Mouse (Mus musculus): ENCODE data around the gene Higd2a. TPM values are rescaled to one million over a fixed set of nuclear protein-coding genes. Genes with fewer than 3 reads are reported as not detected.

Gene Higd2a
- polyA plus RNA-seq, 1 experiment = 291 TPM

DNA sequence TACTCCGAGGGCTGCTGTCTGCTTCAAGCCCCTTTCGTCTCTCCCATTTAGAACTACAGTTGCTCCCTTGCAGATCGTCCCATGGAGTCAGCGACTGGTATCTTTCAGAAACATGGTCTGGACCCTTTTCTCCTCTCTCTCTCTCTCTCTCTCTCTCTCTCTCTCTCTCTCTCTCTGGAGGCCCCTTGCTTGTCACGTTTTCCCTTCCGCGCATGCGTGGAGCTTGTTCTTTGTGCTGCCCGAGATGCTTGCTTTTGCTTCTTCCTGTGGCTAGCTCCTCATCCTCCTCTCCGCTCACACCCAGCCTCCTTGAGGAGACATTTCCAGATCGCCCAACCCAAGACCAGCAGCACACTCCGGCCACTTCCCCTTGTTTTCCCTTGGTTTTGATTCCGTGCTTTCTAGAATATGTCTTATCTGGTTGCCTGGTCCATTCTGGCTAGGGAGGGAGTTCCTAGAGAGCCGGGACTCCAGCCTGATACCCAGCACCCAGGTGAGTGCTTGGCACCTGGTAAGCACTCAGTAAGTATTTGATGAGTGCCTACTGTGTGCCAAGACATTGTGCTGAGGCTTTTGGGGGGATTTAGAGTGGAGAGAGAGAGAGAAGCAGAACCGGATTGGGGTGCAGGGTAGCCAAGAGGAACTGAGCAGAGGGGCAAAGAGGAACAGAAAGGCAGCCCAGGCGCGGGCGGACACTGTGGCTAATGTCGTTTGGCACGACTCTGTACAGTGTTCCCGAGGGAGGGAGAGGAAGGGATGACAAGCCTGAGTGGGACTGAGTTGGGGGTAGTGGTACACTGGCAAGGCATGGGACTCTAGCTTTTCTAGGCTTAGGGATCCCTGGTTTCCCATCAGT, 12.1 kb upstream of the Higd2a start:
- DNase-seq (ENCODE audit: low read depth, low spot score) = no peak
- 84% methylated on average over 21 of the region's 21 CpGs for WGBS

DNA sequence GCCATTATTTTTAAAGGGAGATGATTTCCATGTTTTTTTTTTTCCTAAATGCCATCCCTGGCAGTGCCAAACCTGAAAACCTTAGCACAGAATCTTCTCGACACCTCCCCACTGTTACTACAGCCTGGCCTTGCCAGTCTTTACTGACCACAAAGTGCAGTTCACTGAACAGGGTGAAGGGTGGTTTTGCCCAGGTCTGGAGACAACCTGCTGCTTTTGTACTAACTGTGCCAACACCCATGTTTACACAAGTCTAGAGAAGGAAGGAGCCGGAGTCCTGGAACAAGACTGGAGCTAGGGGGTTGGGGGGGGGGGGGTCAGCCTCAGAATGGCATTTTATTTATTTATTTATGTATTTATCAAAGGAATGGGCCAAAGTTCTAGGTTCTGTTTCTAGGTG, 8.6 kb upstream of the Higd2a start:
- 22% methylated on average over 2 of the region's 2 CpGs for WGBS
- no peak for DNase-seq (ENCODE audit: low read depth, low spot score)

DNA sequence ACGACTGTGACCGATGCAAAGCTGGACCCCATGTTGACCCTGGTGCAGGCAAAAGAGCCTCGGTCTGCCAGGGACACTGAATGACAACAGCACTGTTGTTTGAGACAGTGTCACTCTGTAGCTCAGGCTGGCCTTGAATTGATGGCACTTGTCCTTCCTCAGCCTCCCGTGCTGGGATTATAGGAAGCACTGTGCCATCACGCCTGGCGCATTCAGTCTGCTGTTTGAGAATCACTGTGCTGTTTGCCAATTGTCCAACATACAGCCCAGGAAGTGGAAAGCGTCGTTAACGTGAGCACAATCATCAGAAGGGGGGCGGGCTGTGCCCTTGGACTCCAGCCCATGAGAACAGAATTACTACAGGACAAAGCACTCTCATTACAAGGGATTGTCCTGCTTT, 7.9 kb upstream of the Higd2a start:
- no peak for DNase-seq (ENCODE audit: low read depth, low spot score)
- 33% methylated on average over 10 of the region's 10 CpGs for WGBS

DNA sequence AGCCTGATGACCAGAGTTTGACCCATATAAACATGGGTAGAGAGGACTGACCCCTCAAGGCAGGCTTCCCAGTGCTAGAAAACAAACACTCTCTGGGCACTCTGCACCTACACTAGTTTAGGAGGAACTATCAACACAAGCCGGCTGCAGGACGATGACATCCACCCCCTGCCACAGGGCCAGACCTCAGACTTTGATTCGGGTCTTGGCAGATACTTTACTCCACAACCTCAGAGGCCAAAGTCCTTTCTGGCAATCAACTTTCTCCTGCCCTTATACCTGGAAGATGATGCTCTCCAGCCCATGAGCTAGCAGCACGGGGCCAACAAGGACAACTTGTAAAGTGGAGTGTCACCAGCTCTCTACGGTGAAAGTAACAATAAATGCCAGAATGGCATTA, 7.1 kb upstream of the Higd2a start:
- DNase-seq (ENCODE audit: low read depth, low spot score) = no peak
- 33% methylated on average over 5 of the region's 5 CpGs for WGBS

DNA sequence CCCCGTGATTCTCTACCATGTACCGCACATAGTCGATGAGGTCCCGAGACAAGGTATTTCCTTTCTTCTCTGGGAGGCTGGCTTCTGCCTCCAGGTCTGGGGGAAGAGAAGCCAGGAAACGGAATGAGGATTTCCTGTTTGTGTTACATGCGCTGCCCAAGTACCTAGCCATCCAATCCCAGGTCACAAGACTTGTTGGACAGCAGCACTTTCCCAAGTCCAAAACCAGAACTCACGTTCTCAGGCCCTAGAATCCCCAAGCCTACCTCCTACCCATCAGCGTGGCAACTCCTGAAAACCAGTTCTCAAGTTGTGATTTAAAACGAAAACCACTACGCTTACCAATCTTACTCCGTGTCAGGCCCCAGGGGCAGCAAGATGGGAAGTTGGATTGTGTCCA, 4.2 kb upstream of the Higd2a start:
- no peak for DNase-seq (ENCODE audit: low read depth, low spot score)
- 90% methylated on average over 11 of the region's 11 CpGs for WGBS

DNA sequence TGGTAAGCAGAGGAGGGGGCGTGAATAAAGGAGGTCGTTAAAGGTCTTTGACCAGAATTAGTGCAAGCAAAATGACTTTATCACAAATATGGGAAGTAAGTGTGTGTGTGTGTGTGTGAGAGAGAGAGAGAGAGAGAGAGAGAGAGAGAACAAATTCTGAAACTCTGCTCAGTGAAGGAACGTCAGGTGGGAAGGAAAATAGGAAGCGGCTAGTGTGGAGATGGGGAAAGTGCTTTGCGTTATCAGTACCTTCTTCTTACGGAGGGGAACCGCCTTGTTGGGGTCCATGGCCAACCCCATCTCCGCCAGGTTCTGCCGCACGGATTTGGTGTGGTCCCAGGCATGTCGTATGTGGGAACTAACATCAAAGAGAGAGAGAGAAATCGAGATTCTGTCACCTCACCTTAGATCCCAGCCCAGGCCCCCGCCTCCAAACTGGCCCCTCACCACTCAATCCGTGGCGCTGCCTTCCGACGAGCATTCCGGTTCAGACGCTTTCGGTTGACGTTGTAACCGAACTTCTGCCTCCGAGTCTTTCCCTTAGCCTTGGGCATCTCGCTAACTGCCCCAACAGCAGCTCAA, 502 bp upstream of the Higd2a start:
- under 1% methylated on average over 24 of the region's 24 CpGs for WGBS
- DNase-seq (ENCODE audit: low read depth, low spot score) = no peak

DNA sequence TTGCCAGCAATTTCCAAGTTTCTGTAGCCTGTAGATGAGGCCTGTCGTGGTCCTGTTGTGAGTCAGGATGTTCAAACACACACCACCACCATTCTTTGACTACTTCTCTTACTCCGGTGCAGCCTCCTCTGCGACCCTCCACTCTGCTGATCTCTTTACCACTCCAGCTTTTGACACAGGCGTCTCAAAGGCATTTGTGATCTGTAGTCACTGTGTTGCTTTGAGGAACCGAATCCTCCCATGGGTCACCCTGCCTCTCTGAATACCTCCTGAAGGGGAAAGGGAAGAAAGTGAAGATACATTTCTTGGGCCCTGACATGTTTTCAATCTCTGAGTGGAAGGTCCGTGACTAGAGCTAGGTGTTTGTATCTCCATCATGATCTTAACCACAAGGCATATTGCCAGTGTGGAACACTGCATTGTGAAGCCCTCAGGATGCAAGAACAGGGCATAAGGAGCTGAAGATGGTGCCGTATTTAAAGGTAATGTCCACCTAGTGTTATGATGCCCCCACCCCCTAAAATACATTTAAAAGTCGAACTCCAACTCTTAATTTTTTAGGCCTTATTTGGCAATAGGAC, 1.9 kb downstream of the Higd2a start:
- WGBS = 81% methylated on average over 8 of the region's 8 CpGs
- no peak for DNase-seq (ENCODE audit: low read depth, low spot score)

DNA sequence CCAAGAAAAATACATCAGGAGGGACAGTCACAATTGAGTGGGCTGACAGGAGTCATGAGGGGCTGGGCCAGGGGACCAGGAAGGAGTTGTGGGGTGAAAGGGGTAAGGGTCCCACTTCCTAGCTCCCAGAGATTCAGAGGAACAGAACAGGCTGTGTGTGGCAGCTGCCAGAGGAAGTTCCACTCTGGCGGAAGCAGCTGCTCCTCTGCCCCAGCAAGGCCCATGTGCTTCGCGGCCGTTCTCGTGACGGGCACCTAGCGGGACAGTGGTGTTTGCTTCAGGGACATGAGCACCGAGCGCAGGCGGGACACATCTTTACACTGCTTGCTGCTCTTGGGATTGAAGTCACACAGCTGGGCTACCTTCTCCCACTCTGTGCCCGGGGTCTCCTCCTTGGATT, 3.6 kb downstream of the Higd2a start:
- DNase-seq (ENCODE audit: low read depth, low spot score) = no peak
- WGBS = 85% methylated on average over 11 of the region's 11 CpGs

DNA sequence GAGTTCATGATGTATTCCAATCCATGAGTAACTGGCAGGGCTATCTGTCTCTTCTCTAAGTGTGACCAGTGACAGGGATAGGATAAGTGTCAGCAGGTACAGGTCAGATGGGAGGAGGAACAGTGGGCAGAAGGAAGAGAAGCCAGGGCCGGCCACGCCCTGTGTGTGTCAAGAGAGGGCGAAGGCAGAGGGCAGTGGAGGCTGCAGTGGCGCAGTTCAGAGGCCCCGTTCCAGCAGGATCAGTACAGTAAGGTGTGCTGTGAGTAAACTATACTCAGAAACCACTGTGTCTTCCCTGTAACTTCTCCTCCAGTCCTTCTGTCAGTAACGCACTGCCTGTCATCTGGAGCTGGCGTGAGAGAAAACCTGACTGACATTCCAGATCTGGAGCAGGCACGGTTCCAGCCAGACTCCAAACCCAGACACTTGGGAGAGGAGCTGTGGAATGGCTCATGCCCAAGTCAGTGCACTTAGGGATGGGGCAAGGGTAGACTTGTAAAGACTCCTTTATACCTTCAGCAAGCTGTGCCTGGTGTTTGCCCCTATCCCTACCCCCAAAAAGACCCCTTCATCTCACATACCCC, 6.2 kb downstream of the Higd2a start:
- DNase-seq (ENCODE audit: low read depth, low spot score) = no peak
- WGBS = 40% methylated on average over 8 of the region's 8 CpGs

DNA sequence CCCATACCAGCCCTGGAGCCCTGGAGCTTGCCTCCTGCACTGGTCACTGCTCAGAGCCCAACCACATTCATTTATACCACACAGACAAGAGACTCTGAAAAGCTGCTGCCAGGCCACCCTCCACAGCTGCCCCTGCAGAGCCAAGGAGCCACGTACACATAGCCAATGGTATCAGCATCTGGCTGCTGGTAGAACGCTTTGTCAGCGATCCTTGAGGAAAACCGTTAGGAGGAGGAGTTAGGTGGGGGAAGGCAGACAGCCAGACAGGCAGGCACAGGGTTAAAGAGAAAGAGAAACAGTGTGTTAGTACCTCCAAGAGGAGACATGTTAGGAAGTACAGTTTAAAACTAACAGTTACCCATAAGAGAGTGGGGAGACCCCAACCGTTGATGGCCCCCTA, 6.9 kb downstream of the Higd2a start:
- no peak for DNase-seq (ENCODE audit: low read depth, low spot score)
- 60% methylated on average over 5 of the region's 5 CpGs for WGBS

DNA sequence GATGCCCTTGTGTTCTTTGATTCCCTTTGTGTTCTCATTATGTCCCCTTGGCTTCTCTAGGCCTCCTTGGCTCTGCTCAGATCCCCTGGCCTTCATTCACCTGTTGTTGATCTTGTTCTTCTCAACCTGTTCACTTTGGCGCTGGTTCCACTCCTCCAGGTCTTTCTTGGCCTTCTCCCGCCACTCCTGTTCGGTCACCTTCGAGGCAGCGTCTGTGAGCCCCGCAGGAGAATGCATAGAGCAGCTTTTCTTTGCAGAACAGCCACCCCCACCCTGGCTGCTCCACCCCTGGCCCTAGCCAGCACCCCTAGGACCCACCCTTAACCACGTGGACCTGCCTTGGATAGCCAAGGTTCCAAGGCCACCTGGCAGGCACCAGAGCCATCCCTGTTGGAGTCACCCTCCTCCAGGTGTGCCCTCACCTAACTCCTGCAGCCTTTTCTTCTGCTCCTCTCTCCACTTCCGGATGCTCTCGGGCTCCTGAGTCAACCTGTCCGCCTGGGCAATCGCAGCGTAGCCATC, 8.7 kb downstream of the Higd2a start:
- WGBS = 25% methylated on average over 12 of the region's 12 CpGs
- DNase-seq (ENCODE audit: low read depth, low spot score) = no peak

DNA sequence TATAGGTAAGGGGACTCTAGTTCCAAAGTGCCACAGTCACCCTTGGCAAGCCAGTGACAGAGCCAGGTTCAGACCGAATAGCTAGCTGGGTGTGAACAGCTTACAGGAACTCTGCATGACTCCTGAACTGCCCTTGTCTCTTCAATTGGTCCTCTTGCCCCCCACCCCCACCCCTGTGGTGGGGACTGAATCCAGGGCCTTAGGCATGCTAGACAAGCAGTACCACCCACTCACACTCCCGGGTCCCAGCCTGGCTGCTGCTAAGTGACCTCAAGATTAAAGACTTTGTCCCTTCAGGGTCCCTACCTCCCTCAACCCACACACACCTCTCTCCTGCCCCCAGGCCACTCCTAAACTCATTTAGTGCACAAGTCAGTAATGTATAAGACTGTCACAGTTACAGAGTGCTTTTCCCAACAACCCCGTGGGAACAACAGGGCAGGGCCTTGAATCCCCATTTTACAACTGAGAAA, 12.7 kb downstream of the Higd2a start:
- no peak for DNase-seq (ENCODE audit: low read depth, low spot score)
- 17% methylated on average over 3 of the region's 3 CpGs for WGBS

DNA sequence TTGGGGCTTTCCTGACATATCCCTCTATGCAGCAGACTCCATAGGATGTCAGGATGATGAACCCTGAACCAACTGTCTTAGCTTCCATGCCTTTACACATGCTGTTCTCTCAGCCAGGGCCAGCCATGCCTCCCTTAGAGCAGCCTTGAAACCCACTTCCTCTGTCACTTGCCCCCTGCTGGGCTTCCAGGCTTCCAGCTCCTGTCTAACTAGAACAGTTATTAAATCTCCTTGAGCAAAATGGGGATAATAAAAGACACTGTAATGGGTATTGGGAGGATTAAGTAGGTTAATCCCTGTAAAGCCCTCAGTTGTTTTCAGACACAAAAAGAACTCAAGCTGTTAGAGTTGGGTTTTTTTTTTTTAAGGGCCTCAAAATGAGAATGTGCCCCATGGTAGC, 13.5 kb downstream of the Higd2a start:
- no peak for DNase-seq (ENCODE audit: low read depth, low spot score)

DNA sequence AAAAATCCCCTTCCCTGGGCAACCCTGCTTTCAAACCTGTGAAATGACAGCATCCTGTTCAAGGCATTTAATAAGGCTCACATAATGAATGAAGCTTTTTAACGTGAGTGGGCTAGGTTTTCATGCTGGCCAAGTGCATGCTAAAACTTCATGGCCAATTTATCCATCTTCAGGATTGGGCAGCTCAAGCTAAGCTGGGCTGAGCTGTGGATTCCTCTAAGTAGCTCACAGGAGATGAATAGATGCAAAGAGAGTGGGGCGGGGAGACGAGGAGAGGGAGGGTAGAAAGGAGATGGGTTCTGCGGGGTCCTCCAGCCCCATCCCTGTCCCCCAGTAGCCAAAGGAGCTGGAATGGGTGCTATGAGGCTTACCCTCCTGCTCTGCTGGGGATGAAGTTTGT, 14.2 kb downstream of the Higd2a start:
- WGBS = 75% methylated on average over 4 of the region's 4 CpGs
- no peak for DNase-seq (ENCODE audit: low read depth, low spot score)

DNA sequence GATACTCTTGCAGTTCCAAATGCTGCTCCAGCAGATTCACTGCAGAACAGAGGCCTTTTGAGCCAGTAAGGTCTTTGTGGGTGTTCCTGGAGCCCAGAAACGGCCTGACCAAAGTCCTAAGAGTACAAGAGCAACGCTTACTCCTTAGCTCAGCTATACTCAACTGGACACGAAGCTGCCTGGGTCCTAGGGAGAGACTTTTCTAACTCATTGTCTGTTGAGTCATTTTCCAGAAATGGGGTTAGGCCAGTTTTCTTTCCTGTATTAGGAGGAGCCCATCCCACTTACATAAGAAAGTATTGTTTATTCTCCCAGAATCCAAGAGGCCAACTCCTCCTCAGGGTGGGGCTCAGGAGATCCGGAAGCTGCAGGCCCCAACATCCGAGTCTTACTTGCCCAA, 15.4 kb downstream of the Higd2a start:
- 28% methylated on average over 5 of the region's 5 CpGs for WGBS
- DNase-seq (ENCODE audit: low read depth, low spot score) = no peak

DNA sequence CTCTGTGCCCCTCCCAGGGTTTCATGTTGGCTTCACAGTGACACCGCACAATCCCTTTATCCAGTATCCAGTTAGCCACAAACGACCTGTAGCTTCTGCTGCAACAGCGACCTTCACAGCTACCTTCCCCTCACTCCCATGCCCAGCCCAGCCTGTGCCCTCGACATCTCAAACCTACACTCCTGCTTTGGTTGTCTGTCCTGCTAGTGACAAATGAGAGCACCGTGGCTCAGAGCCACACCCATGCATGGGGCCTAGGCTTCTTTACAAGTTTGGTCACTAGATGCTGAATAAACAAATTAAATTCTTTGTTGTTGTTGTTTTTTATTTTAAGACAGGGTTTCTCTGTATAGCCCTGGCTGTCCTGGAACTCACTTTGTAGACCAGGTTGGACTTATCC, 17.2 kb downstream of the Higd2a start:
- WGBS = 46% methylated on average over 5 of the region's 5 CpGs
- DNase-seq (ENCODE audit: low read depth, low spot score) = no peak

DNA sequence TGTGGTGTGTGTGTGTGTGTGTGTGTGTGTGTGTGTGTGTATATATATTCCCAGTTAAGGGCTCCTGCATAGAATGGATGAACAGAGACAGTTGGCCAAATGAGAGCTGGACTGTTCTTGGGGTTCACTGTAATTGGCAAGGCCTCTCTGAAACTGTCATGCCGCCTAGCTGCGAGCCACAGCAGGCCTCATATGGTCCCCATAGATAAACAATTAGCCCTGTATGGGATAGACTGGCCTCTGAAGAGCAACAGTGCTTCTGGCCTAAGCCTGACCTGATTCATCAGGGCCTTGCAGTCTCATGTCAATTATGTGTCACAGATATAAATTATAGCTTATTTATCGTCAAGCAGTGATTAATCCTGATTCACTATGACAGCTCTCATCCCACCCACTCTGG, 18.0 kb downstream of the Higd2a start:
- WGBS = 60% methylated on average over 3 of the region's 3 CpGs
- DNase-seq (ENCODE audit: low read depth, low spot score) = no peak

DNA sequence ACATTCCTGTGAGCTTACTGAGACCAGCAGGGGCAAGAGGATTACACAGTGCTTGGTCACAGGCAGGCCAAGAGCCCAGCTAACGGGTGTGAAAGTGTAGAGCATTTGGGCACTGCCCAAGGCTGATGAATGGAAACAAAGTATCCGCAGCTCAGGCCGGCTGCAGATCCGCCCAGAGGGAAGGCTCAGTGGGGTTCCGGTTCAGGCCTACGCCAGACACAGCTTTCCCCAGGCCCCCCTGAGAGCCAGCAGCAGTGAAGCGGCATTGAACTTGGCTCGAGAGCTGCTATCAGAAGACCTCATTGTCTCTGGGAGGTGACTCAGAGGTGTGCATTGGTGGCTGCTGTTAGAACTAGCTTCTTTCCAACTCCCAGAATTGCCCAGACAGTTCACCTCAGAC, 18.7 kb downstream of the Higd2a start:
- WGBS = 27% methylated on average over 8 of the region's 8 CpGs
- no peak for DNase-seq (ENCODE audit: low read depth, low spot score)

DNA sequence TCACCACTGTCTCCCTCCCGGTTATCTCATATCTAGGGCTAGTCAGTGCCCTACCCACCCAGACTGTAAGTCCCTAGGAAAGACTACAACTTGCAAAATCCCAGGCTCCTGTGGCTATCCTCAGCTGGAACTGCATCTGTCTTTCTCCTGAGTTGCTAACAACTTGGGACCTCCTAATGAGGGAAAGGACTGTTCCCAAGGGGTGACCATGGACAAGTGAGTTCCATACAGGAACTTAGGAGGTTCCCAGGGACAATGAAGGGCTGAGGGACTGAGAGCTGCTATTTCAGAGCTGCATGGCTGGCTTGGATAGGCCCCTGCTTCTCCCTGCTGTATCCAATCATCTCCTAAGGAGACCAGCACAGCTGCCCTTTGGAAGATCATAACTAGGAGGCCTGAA, 19.3 kb downstream of the Higd2a start:
- DNase-seq (ENCODE audit: low read depth, low spot score) = no peak
- 20% methylated on average over 1 of the region's 1 CpGs for WGBS

DNA sequence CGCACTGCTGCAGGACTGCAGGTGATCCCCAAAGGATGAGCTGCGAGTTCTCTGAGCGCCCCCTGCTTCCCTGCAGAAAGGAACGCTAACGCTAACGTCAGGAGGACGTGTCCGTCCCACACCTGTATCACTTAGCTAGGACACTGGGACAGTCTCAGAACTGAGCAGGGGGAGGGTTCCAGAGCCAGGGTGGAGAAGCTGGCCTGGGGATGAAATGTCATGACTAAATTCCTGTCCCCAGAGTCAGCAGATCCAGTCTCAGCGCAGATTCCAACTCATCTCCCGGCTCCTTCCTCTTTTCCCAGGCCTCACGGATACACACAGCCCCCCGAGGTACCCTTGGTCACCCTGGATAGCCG, 20.6 kb downstream of the Higd2a start:
- WGBS = 8% methylated on average over 13 of the region's 13 CpGs
- no peak for DNase-seq (ENCODE audit: low read depth, low spot score)
